In genomic region chr2:34976945-34977658, GRCm38 (mm10) we compare ENCODE assay signal across 12 mouse cellular contexts. TPM values are rescaled to one million over a fixed set of nuclear protein-coding genes. Genes with fewer than 3 reads are reported as not detected.
DNase-seq lines count a peak whose midpoint lies in the region; ATAC-seq and TF ChIP-seq lines count a peak whose summit lies in the region.
"Had no signal": no experiment of that assay in that cellular context is flagged by ENCODE, and none has a peak within 500 bp of the region (broad histone marks: within the 10 kb centered on the region; RNA-seq: fewer than 3 reads in every experiment).

No protein-coding gene starts in this region.

- WGBS in heart, postnatal 0 days, result 41% methylated on average over 8 of the region's 8 CpGs
- 87% methylated on average over 8 of the region's 8 CpGs for WGBS in hindbrain, embryonic 16.5 days

- H3K9me3 ChIP-seq in heart, postnatal 0 days (replicated peaks; ENCODE audit: control insufficient read depth, low read length), result no peaks in the 10 kb centered on the region
- H3K9me3 ChIP-seq in hindbrain, embryonic 16.5 days (ENCODE audit: control insufficient read depth, low read length), result no peaks in the 10 kb centered on the region
- H3K9me3 ChIP-seq: kidney, embryonic 15.5 days had no signal

- peaks cover 13% of the 10 kb centered on the region; the same call in 1 of the 2 replicates for H3K4me1 ChIP-seq in heart, postnatal 0 days (ENCODE audit: control insufficient read depth, insufficient read depth)
- peaks cover 2% of the 10 kb centered on the region for H3K4me1 ChIP-seq in hindbrain, embryonic 16.5 days (ENCODE audit: control insufficient read depth, insufficient read depth, low read depth, low read length)

- H3K4me3 ChIP-seq in heart, postnatal 0 days (ENCODE audit: low read depth, low read length), result no peak overlapping the region
- H3K4me3 ChIP-seq in hindbrain, embryonic 16.5 days (ENCODE audit: low read length), result no peak overlapping the region
- H3K4me3 ChIP-seq: forebrain, embryonic 10.5 days; heart, embryonic 12.5 days; kidney, embryonic 15.5 days had no signal

- no peak overlapping the region for H3K4me2 ChIP-seq in heart, postnatal 0 days (ENCODE audit: low read depth, low read length)
- no peak overlapping the region for H3K4me2 ChIP-seq in hindbrain, embryonic 16.5 days (ENCODE audit: low read length)
- H3K4me2 ChIP-seq: heart, embryonic 12.5 days; kidney, embryonic 15.5 days had no signal

- DNase-seq in heart, postnatal 0 days (ENCODE audit: low spot score), result peak; percentile 32
- DNase-seq in heart, postnatal 25 days (ENCODE audit: low spot score), result no peak
- DNase-seq in CD4-positive, CD25-positive, alpha-beta regulatory T cell, adult 2 months (ENCODE audit: low read depth, low spot score), result peak; percentile 64
- DNase-seq in embryo, embryonic 11 days, result no peak
- DNase-seq: cerebellum, postnatal 25 days had no signal

- no peaks in the 10 kb centered on the region for H3K27me3 ChIP-seq in heart, postnatal 0 days (ENCODE audit: control insufficient read depth, insufficient read depth, low read length)
- H3K27me3 ChIP-seq in hindbrain, embryonic 16.5 days (replicated peaks; ENCODE audit: control insufficient read depth, insufficient read depth, low read length), result no peaks in the 10 kb centered on the region
- H3K27me3 ChIP-seq: kidney, embryonic 15.5 days had no signal

- no peak overlapping the region for H3K9ac ChIP-seq in heart, postnatal 0 days (replicated peaks; ENCODE audit: low read depth, low read length)
- no peak overlapping the region for H3K9ac ChIP-seq in hindbrain, embryonic 16.5 days (ENCODE audit: low read depth, low read length)
- H3K9ac ChIP-seq: heart, embryonic 12.5 days; kidney, embryonic 15.5 days had no signal

- no peak for TF ChIP-seq EP300 in heart, postnatal 0 days (IDR thresholded peaks at IDR 0.05; ENCODE audit: low read depth)

- no peak for TF ChIP-seq CTCF in heart, postnatal 0 days (IDR thresholded peaks at IDR 0.05; ENCODE audit: low read depth)

- no peak for ATAC-seq in heart, postnatal 0 days (ENCODE audit: insufficient read depth, low read depth)
- ATAC-seq in hematopoietic stem cell, adult 5-6 weeks (replicated peaks in 1 of 2; ENCODE audit: insufficient read depth in 1 of 2, low FRiP score in 2 of 2, low TSS enrichment in 1 of 2, low read depth in 1 of 2, poor library complexity in 2 of 2, severe bottlenecking in 2 of 2), result peak; percentile 43 to 63
- peak; percentile 82 for ATAC-seq in monocyte, adult 5-6 weeks (replicated peaks; ENCODE audit: insufficient number of reproducible peaks, low FRiP score, low TSS enrichment, poor library complexity, severe bottlenecking)
- ATAC-seq in hindbrain, embryonic 16.5 days, result no peak
- ATAC-seq in erythroblast, adult 5-6 weeks (replicated peaks; ENCODE audit: low FRiP score, poor library complexity, severe bottlenecking), result no peak

- H3K36me3 ChIP-seq in heart, postnatal 0 days (replicated peaks; ENCODE audit: control insufficient read depth, insufficient read depth, low read length), result no peaks in the 10 kb centered on the region
- H3K36me3 ChIP-seq in hindbrain, embryonic 16.5 days (ENCODE audit: control insufficient read depth, insufficient read depth, low read length), result no peaks in the 10 kb centered on the region
- H3K36me3 ChIP-seq: forebrain, embryonic 10.5 days; heart, embryonic 12.5 days; kidney, embryonic 15.5 days had no signal

- intact Hi-C loops in heart, postnatal 25 days (cut with DNase I), result no loop called here

- H3K27ac ChIP-seq in heart, postnatal 0 days (ENCODE audit: low read depth), result no peak overlapping the region
- no peak overlapping the region for H3K27ac ChIP-seq in hindbrain, embryonic 16.5 days (ENCODE audit: low read depth, low read length)
- H3K27ac ChIP-seq: forebrain, embryonic 10.5 days; kidney, embryonic 15.5 days had no signal

RNA-seq across cellular contexts. Expression of gene Traf1, which starts 15.5 kb away (rescaled TPM):
- total RNA-seq in heart, postnatal 0 days (2014; rRNA removed; ENCODE audit: low replicate concordance), result 0.23 and 0.73 TPM in 2 replicates
- polyA plus RNA-seq in heart, postnatal 0 days (2015; fragmentation: Nextera tagmentation; extraction: Ambion mirVana), result 1.1 TPM in 2 replicates
- 1 to 10 TPM; 1.0 to 1.3 TPM for total RNA-seq in heart, postnatal 25 days (2021)
- 6.3 and 11.3 TPM in 2 replicates for total RNA-seq in hematopoietic stem cell, adult 5-6 weeks (2017)
- total RNA-seq in monocyte, adult 5-6 weeks (2017), result 94.2 to 168 TPM (median 96.5 TPM) in 3 replicates
- polyA plus RNA-seq in hindbrain, embryonic 16.5 days (2015; fragmentation: Nextera tagmentation; extraction: Ambion mirVana), result 2.5 and 4.0 TPM in 2 replicates
- total RNA-seq in erythroblast, adult 5-6 weeks (2015; ENCODE audit: low replicate concordance), result 0.63 TPM in 1 of 2 replicates, not detected in the other
- total RNA-seq in erythroblast, adult 5-6 weeks (2017; ENCODE audit: low replicate concordance), result 0.43 TPM in 1 of 2 replicates, not detected in the other

Comparison
In these comparisons a context has a peak if more than half of its experiments do, and no peak if none do; other contexts are left out.
1. DNase-seq: peak in heart, postnatal 0 days (single experiment) and CD4-positive, CD25-positive, alpha-beta regulatory T cell, adult 2 months (single experiment); none in heart, postnatal 25 days (single experiment) and embryo, embryonic 11 days (single experiment).
2. ATAC-seq: peak in hematopoietic stem cell, adult 5-6 weeks (2 of 2) and monocyte, adult 5-6 weeks (single experiment); none in heart, postnatal 0 days (single experiment), hindbrain, embryonic 16.5 days (single experiment) and erythroblast, adult 5-6 weeks (single experiment).